Mouse (Mus musculus) limb, embryonic 15.5 days (tissue): Measurements from ENCODE around the gene Nrxn1. TPM values are rescaled to one million over a fixed set of nuclear protein-coding genes. Genes with fewer than 3 reads are reported as not detected.

Source experiments
- ATAC-seq: fragments of 200-750 bp; cut with Nextera tagmentation; 2 replicates; pipeline ENCODE4 v1.8.0; 2017; ENCODE audit warnings: low read depth, moderate TSS enrichment; ENCODE audit not compliant: insufficient number of reproducible peaks, low FRiP score, low TSS enrichment
- H3K27ac ChIP-seq: fragments of 300-500 bp; sonication (generic); 2 replicates; pipeline ENCODE4 v1.5.1; 2015; ENCODE audit warnings: moderate library complexity, mild to moderate bottlenecking, inconsistent platforms
- H3K27me3 ChIP-seq: fragments of 300-500 bp; sonication (generic); 2 replicates; pipeline ENCODE4 v1.6.1; 2015; ENCODE audit warnings: inconsistent platforms
- H3K36me3 ChIP-seq: fragments of 300-500 bp; sonication (generic); 2 replicates; pipeline ENCODE4 v1.6.1; 2015; ENCODE audit warnings: inconsistent platforms
- H3K4me1 ChIP-seq: fragments of 300-500 bp; sonication (generic); 2 replicates; pipeline ENCODE4 v1.6.1; 2015; ENCODE audit warnings: inconsistent platforms
- H3K4me2 ChIP-seq: fragments of 300-500 bp; sonication (generic); 2 replicates; pipeline ENCODE4 v1.6.1; 2015; ENCODE audit warnings: mild to moderate bottlenecking, inconsistent platforms
- H3K4me3 ChIP-seq: fragments of 300-500 bp; sonication (generic); 2 replicates; pipeline ENCODE4 v1.5.1; 2015; ENCODE audit warnings: mild to moderate bottlenecking, inconsistent platforms
- H3K9ac ChIP-seq: fragments of 300-500 bp; sonication (generic); 2 replicates; pipeline ENCODE4 v1.6.1; 2015; ENCODE audit warnings: inconsistent platforms
- H3K9me3 ChIP-seq: fragments of 300-500 bp; sonication (generic); 2 replicates; pipeline ENCODE4 v1.6.1; 2016; ENCODE audit warnings: inconsistent platforms
- WGBS: fragments of 180-500 bp; shearing (Covaris S2); methylation state at CpG from one replicate; pipeline ENCODE4 v1.1.7; 2015; 5-methylcytosine and 5-hydroxymethylcytosine counted together
- polyA plus RNA-seq: library from polyadenylated mRNA; unstranded; fragments of >200 nt; fragmentation: Nextera tagmentation; extraction: Ambion mirVana; gene quantifications from 2 replicates; pipeline ENCODE4 v1.2.1, GENCODE M21; 2015

The Nrxn1 gene
- polyA plus RNA-seq = 12.0 and 12.4 TPM in 2 replicates

GRCm38 (mm10) chr17:91093042-91093080 is at the start of gene Nrxn1:
TSS of gene Nrxn1 (minus strand) at chr17:91093071.
- ATAC-seq = no peak
- H3K4me1 ChIP-seq = 0 out of 2 replicates have a peak, but pooled peaks cover 5% of the 10 kb centered on the region
- H3K4me3 ChIP-seq = peak within 1 kb of the TSS; percentile 21
- no peaks in the 10 kb centered on the region for H3K27me3 ChIP-seq
- no peak within 1 kb of the TSS for H3K27ac ChIP-seq
- H3K36me3 ChIP-seq = no peaks in the 10 kb centered on the region
- no CpG with 5 or more reads among the region's 1 CpGs for WGBS
- 0 out of 2 replicates have a peak, but pooled peaks cover 2% of the 10 kb centered on the region for H3K9me3 ChIP-seq
- H3K9ac ChIP-seq = no peak within 1 kb of the TSS
- peak within 1 kb of the TSS; percentile 33 for H3K4me2 ChIP-seq

- H3K9ac ChIP-seq = no peak overlapping the region
- H3K9me3 ChIP-seq = no peaks in the 10 kb centered on the region
- no peak overlapping the region for H3K27ac ChIP-seq
- no peak overlapping the region for H3K4me3 ChIP-seq
- no peak overlapping the region for H3K4me2 ChIP-seq
- H3K27me3 ChIP-seq = no peaks in the 10 kb centered on the region
- ATAC-seq = no peak
- no peaks in the 10 kb centered on the region for H3K36me3 ChIP-seq
- 70% methylated on average over 3 of the region's 3 CpGs for WGBS
- no peaks in the 10 kb centered on the region for H3K4me1 ChIP-seq
These were observed 44.0 kb upstream of the Nrxn1 start for GRCm38 (mm10) chr17:91136859-91137258.

- no peaks in the 10 kb centered on the region for H3K36me3 ChIP-seq
- ATAC-seq = no peak
- H3K27me3 ChIP-seq = no peaks in the 10 kb centered on the region
- no peaks in the 10 kb centered on the region for H3K9me3 ChIP-seq
- no peaks in the 10 kb centered on the region for H3K4me1 ChIP-seq
- no peak overlapping the region for H3K9ac ChIP-seq
- H3K4me3 ChIP-seq = no peak overlapping the region
- 77% methylated on average over 3 of the region's 3 CpGs for WGBS
- no peak overlapping the region for H3K4me2 ChIP-seq
- H3K27ac ChIP-seq = no peak overlapping the region
These were observed 20.2 kb upstream of the Nrxn1 start for GRCm38 (mm10) chr17:91112880-91113628.

DNA sequence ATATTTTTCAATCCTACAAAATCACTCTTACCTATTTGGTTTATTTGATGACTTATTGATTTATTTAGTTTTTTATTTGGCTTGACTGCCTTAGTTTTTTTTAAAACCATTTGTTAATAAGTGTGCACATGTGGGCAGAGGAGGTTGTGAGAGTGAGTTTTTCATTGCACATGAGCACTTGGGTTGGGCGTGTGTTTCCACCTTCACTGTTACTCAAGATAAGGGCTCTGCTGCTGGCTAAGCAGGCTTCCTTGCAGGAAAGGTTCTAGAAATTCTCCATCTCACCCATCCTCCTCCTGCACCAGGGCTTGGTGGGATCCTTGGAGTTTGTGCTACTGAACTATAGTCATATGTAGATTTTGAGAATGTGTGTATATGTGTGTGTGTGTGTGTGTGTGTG is 19.2 kb upstream of the Nrxn1 start:
- no peaks in the 10 kb centered on the region for H3K36me3 ChIP-seq
- H3K4me2 ChIP-seq = no peak overlapping the region
- no peaks in the 10 kb centered on the region for H3K27me3 ChIP-seq
- no peak overlapping the region for H3K27ac ChIP-seq
- H3K9me3 ChIP-seq = no peaks in the 10 kb centered on the region
- H3K4me3 ChIP-seq = no peak overlapping the region
- H3K4me1 ChIP-seq = no peaks in the 10 kb centered on the region
- no peak for ATAC-seq
- no peak overlapping the region for H3K9ac ChIP-seq
- 80% methylated on average over 1 of the region's 1 CpGs for WGBS

DNA sequence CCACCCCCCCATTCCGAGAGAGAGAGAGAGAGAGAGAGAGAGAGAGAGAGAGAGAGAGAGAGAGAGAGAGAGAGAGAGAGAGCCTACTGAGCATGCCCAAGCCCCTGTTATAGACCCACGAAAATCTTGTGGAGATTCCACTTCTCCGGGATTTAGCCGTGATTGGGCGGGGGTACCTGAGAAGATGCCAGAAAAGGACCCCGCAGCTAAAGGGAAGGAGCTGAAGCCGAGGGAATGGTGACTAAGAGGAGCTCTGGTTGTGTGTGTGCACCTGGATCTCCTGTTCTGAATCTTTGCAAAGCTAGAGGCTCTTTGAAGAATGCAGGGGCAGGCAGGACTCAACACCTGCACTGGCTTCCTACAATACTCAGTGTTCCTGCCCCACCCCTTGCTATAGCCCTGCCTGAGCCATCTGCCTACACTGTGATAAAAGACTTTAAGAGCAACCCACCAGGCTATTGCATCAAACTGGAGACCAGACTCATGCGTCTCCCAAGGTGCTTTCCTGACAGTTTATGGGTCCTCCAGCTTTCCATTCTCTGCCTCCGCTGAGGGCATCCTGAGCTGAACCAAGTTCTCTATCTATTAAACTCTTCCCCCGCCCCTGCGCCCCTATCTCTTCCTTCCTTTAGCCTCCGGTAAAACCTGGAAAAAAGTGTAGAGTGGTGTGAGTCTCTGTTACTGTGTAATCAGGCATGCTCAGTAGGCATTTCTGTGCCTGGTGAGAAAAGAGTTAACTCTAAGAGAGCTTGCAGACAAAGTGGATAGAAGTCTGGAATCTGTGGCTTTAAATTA is 407 bp upstream of the Nrxn1 start:
- no peak overlapping the region for H3K9ac ChIP-seq
- H3K27ac ChIP-seq = no peak overlapping the region
- 30% methylated on average over 11 of the region's 12 CpGs for WGBS
- H3K36me3 ChIP-seq = no peaks in the 10 kb centered on the region
- ATAC-seq = no peak
- H3K27me3 ChIP-seq = no peaks in the 10 kb centered on the region
- H3K4me3 ChIP-seq = no peak overlapping the region
- 0 out of 2 replicates have a peak, but pooled peaks cover 5% of the 10 kb centered on the region for H3K4me1 ChIP-seq
- H3K4me2 ChIP-seq = peak overlapping the region; percentile 33; the same call in 1 of the 2 replicates
- 0 out of 2 replicates have a peak, but pooled peaks cover under 1% of the 10 kb centered on the region for H3K9me3 ChIP-seq

GRCm38 (mm10) chr17:91092421-91093041 is 340 bp downstream of the Nrxn1 start:
- no peak overlapping the region for H3K27ac ChIP-seq
- no peaks in the 10 kb centered on the region for H3K27me3 ChIP-seq
- H3K4me1 ChIP-seq = 0 out of 2 replicates have a peak, but pooled peaks cover 5% of the 10 kb centered on the region
- WGBS = under 1% methylated on average over 21 of the region's 21 CpGs
- no peak overlapping the region for H3K9ac ChIP-seq
- H3K4me3 ChIP-seq = peak overlapping the region; percentile 21
- peak overlapping the region; percentile 33 for H3K4me2 ChIP-seq
- 0 out of 2 replicates have a peak, but pooled peaks cover 2% of the 10 kb centered on the region for H3K9me3 ChIP-seq
- peak; percentile 69; the same call in 1 of the 2 replicates for ATAC-seq
- no peaks in the 10 kb centered on the region for H3K36me3 ChIP-seq

DNA sequence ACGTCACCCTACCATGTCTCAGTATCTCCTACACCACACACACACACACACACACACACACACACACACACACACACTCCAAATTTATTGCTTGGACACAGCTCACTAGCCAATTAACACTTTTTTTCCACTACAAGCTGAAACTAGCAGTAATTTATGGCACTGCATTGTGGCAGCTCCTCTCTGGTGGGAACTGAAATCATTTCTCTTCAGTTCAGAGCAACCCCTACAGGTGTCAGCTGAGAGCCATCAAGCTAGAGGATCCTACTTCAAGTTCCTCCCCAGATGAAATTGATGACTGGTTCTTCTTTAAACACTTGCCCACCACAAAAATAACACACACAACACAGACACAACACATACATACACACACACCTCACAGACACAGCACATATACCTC is 2.2 kb downstream of the Nrxn1 start:
- Histone ChIP-seq H3K4me2 (no peak overlapping the region), H3K9me3 (0 out of 2 replicates have a peak, but pooled peaks cover 2% of the 10 kb centered on the region), H3K4me3 (no peak overlapping the region), H3K27me3 (no peaks in the 10 kb centered on the region), H3K4me1 (0 out of 2 replicates have a peak, but pooled peaks cover 5% of the 10 kb centered on the region), H3K36me3 (no peaks in the 10 kb centered on the region), H3K9ac (no peak overlapping the region), H3K27ac (no peak overlapping the region)
- no peak for ATAC-seq
- 69% methylated on average over 1 of the region's 1 CpGs for WGBS

DNA sequence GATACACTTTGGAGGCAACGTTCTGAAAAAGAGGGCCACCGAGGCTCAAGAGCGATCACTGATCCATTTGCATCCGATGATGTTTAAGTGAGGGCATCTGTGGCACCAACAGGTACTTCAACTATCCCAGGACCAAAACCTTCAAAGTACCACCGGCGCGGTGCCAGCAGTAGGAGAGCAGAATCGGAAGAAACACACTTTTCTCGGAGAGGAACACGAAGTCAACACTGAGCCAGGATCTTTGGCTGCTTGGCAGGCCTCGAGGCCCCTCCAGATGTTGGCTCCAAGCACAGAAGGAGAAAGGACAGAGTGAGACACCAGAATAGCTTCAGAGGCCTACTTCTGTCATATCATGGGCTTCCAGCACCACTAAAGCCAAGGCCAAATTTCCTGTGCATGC is 3.9 kb downstream of the Nrxn1 start:
- Histone ChIP-seq H3K4me2 (no peak overlapping the region), H3K4me1 (0 out of 2 replicates have a peak, but pooled peaks cover 5% of the 10 kb centered on the region), H3K27me3 (no peaks in the 10 kb centered on the region), H3K9me3 (0 out of 2 replicates have a peak, but pooled peaks cover 2% of the 10 kb centered on the region), H3K9ac (no peak overlapping the region), H3K4me3 (no peak overlapping the region), H3K36me3 (no peaks in the 10 kb centered on the region), H3K27ac (no peak overlapping the region)
- WGBS = 80% methylated on average over 11 of the region's 11 CpGs
- no peak for ATAC-seq

- WGBS = 69% methylated on average over 82 of the region's 82 CpGs
- H3K4me2 ChIP-seq = no peak overlapping the region
- no peak for ATAC-seq
These were observed 4.7 kb downstream of the Nrxn1 start for GRCm38 (mm10) chr17:91088037-91088715.

GRCm38 (mm10) chr17:91086412-91086811 is 6.5 kb downstream of the Nrxn1 start:
- no peak for ATAC-seq
- Histone ChIP-seq H3K27me3 (no peaks in the 10 kb centered on the region), H3K4me2 (no peak overlapping the region), H3K9ac (no peak overlapping the region), H3K9me3 (0 out of 2 replicates have a peak, but pooled peaks cover 2% of the 10 kb centered on the region), H3K36me3 (no peaks in the 10 kb centered on the region), H3K4me1 (no peaks in the 10 kb centered on the region), H3K27ac (no peak overlapping the region), H3K4me3 (no peak overlapping the region)
- 84% methylated on average over 1 of the region's 1 CpGs for WGBS

More at GRCm38 (mm10) chr17:91088037-91088715, 4.7 kb downstream of the Nrxn1 start:
- Histone ChIP-seq H3K27ac (no peak overlapping the region), H3K4me3 (no peak overlapping the region), H3K36me3 (no peaks in the 10 kb centered on the region), H3K9me3 (0 out of 2 replicates have a peak, but pooled peaks cover 2% of the 10 kb centered on the region), H3K4me1 (0 out of 2 replicates have a peak, but pooled peaks cover 5% of the 10 kb centered on the region), H3K9ac (no peak overlapping the region), H3K27me3 (no peaks in the 10 kb centered on the region)

DNA sequence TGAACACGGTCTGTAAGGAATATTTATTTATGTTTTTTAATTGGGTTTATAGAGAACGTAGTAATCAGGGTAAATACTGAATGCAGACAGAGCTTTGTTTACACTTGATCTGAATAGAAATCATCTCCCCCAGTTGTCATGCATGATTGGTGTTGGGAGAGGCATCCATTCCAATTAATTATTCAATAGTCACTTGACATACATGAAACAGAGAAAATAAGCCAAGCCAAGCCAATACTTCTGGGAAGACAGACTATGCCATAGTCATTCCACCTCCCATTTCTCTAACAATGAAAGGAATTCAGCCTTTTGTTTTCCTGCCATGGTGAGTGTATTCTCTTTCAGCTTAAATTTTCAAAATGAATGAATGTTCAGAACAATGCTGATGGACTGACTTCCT is 7.5 kb downstream of the Nrxn1 start:
- Histone ChIP-seq H3K27me3 (no peaks in the 10 kb centered on the region), H3K36me3 (no peaks in the 10 kb centered on the region), H3K9me3 (0 out of 2 replicates have a peak, but pooled peaks cover 2% of the 10 kb centered on the region), H3K9ac (no peak overlapping the region), H3K27ac (no peak overlapping the region), H3K4me1 (no peaks in the 10 kb centered on the region), H3K4me2 (no peak overlapping the region), H3K4me3 (no peak overlapping the region)
- WGBS = 93% methylated on average over 2 of the region's 2 CpGs
- ATAC-seq = no peak
